Mouse (Mus musculus) myocyte (in vitro differentiated cells): ENCODE data around the gene Bclaf3. TPM values are rescaled to one million over a fixed set of nuclear protein-coding genes. Genes with fewer than 3 reads are reported as not detected.
A peak's percentile ranks its signal among the peaks of the same experiment; 100 is the strongest.

Experiments used
- H3K27me3 ChIP-seq: one replicate; pipeline ENCODE4 v1.6.1; 2011; ENCODE audit not compliant: control insufficient read depth, insufficient read depth, insufficient read length
- H3K36me3 ChIP-seq: one replicate; pipeline ENCODE4 v1.6.1; 2011; ENCODE audit not compliant: control insufficient read depth, insufficient read depth
- H3K4me2 ChIP-seq: one replicate; pipeline ENCODE4 v1.6.1; 2011; ENCODE audit warnings: low read depth, control low read depth
- H3K4me3 ChIP-seq: one replicate; pipeline ENCODE4 v1.5.1; 2011; ENCODE audit warnings: mild to moderate bottlenecking, control low read depth, moderate library complexity
- H3K79me2 ChIP-seq: one replicate; pipeline ENCODE4 v1.6.1; 2011; ENCODE audit not compliant: control insufficient read depth, insufficient read depth
- H3ac ChIP-seq: one replicate; pipeline ENCODE4 v1.6.1; 2011; ENCODE audit not compliant: control insufficient read depth, insufficient read length
- CEBPB ChIP-seq: IDR thresholded peaks from 2 replicates; pipeline ENCODE4 v1.6.1; 2011; ENCODE audit warnings: mild to moderate bottlenecking, moderate library complexity; ENCODE audit not compliant: poor library complexity, insufficient read depth, severe bottlenecking
- E2F4 ChIP-seq: IDR thresholded peaks from one replicate; pipeline ENCODE4 v1.6.1; 2011; ENCODE audit warnings: mild to moderate bottlenecking, control low read depth, moderate library complexity; ENCODE audit not compliant: insufficient read depth
- MAX ChIP-seq: IDR thresholded peaks from one replicate; pipeline ENCODE4 v1.6.1; 2011; ENCODE audit warnings: low read depth, mild to moderate bottlenecking, control low read depth
- MYOD1 ChIP-seq, 3 experiments: IDR thresholded peaks; one replicate each; pipeline ENCODE4 v1.6.1; 2011; ENCODE audit warnings: control low read depth in 2 of 3, low read depth in 2 of 3, mild to moderate bottlenecking in 2 of 3, moderate library complexity in 1 of 3; ENCODE audit not compliant: insufficient read length in 2 of 3, control insufficient read depth in 1 of 3
- MYOG ChIP-seq, 3 experiments: IDR thresholded peaks; one replicate each; pipeline ENCODE4 v1.6.1; 2011; ENCODE audit warnings: control low read depth in 2 of 3, low read depth in 2 of 3, mild to moderate bottlenecking in 2 of 3; ENCODE audit not compliant: insufficient read length in 2 of 3, control insufficient read depth in 1 of 3, insufficient read depth in 1 of 3
- POLR2A ChIP-seq: IDR thresholded peaks from one replicate; pipeline ENCODE4 v1.6.1; 2011; ENCODE audit warnings: low read depth, mild to moderate bottlenecking, control low read depth, moderate library complexity; ENCODE audit not compliant: insufficient read length
- POLR2AphosphoS2 ChIP-seq: IDR thresholded peaks from one replicate; pipeline ENCODE4 v1.6.1; 2011; ENCODE audit warnings: low read depth, control low read depth; ENCODE audit not compliant: insufficient read length
- REST ChIP-seq: IDR thresholded peaks from one replicate; pipeline ENCODE4 v1.6.1; 2011; ENCODE audit warnings: mild to moderate bottlenecking, control low read depth, moderate library complexity; ENCODE audit not compliant: insufficient read depth, insufficient read length
- SRF ChIP-seq: IDR thresholded peaks from one replicate; pipeline ENCODE4 v1.6.1; 2011; ENCODE audit warnings: low read depth; ENCODE audit not compliant: control insufficient read depth, insufficient read length
- TCF12 ChIP-seq: IDR thresholded peaks from one replicate; pipeline ENCODE4 v1.6.1; 2011; ENCODE audit warnings: mild to moderate bottlenecking, control low read depth; ENCODE audit not compliant: poor library complexity, insufficient read depth, severe bottlenecking
- TCF3 ChIP-seq: IDR thresholded peaks from one replicate; pipeline ENCODE4 v1.6.1; 2011; ENCODE audit warnings: low read depth, control low read depth; ENCODE audit not compliant: insufficient read length
- USF1 ChIP-seq: IDR thresholded peaks from one replicate; pipeline ENCODE4 v1.6.1; 2011; ENCODE audit warnings: low read depth, mild to moderate bottlenecking, control low read depth, moderate library complexity
- polyA plus RNA-seq: library from polyadenylated mRNA; unstranded; fragments of >200 nt; fragmentation: generic; extraction: Trizol; gene quantifications from one replicate; pipeline ENCODE4 v1.2.1, GENCODE M21; 2012; ENCODE audit warnings: missing spikeins

Gene Bclaf3
- polyA plus RNA-seq, 1 experiment: 2.6 TPM

DNA sequence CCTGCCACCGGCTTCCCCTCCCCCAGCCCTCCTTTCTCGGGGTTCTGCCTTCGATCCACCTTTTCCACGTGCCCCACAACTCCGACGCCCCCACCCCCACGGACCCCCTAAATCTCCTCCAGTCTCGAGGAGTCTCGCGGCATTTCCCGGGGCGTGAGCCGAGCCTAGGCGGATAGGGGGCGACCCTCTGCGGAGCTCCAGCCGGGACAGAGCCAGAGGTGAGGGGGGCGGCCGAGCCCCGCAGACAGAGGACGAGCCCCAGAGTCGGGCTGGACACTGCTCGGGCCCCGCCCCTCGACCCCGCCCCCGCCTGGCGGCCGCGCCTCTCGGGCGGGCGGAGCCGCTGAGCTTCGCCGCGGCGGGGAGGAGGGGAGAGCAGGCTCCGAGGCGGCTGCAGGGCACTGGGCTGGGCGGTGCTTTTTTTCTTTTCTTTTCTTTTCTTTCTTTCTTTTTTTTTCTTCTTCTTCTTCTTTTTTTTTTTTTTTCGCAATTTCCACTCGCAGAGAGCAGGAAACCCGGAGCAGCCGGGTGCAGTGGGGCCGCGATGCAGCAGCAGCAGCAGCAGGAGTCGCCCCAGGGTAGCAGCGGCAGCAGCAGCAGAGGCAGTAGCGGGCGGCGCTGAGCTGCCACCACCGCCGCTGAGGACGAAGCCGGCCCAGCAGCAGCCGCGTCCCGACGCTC, 100.6 kb downstream of the Bclaf3 start, which contains the start of gene Sh3kbp1:
TSS of gene Sh3kbp1 (plus strand) at position 366 of the 681 bp plus-strand sequence.
- H3K4me2 ChIP-seq: peak within 1 kb of the TSS; percentile 79
- TF ChIP-seq MYOG (IDR thresholded peaks at IDR 0.05; ENCODE audit: control insufficient read depth in 1 of 3, insufficient read depth in 1 of 3, insufficient read length in 2 of 3, low read depth in 2 of 3): peak in 1 of 3 experiments; percentile 9
- TF ChIP-seq TCF3: no peak
- TF ChIP-seq POLR2A: peak; percentile 37

DNA sequence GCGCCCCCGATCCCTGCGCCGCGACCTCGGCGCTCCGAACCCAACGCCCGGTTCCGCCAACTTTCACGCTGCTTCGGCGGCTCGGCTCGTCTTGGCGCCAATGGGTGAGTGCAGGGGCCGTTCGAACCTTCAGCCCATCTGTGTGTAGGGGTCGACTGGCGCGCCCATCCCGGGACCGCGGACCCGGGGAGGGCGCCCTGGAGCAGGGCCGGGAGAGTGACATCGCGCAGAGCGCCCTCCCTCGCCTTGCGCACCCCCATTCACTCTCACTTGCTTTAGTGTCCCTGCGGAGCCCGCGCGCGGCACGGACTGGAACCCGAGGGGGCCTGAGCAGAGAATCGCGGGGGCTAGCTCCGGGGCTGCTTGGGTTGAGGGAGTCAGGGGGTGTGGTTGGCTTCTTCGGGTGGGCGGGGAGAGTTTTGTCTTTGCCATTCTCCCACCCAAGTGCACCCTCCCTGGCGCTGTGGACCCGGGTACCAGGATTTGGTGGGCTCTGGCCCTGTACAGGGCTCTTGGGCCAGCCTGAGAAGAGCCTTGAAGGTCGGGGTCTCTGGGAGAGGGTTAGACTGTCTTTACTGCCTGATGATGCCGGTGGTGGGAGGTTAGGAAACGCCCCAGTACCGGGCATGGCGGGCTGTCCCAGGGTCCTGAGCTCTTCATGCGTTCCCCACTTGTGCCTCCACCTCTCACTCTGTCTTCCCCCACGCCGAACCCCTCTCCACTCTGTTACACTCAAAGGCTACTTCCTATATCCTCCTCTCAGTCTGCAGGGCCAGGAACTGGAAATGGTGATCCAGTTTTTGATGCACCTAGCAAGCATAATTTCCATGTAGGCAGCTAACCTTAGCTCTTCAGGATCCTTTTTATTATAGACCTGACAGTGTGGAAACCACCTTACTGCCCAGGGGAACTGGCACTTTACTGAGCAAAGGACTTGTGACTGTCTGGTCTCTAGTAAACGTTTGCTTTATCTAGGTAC, 101.4 kb downstream of the Bclaf3 start:
- no peaks in the 10 kb centered on the region for H3K36me3 ChIP-seq
- no peaks in the 10 kb centered on the region for H3K27me3 ChIP-seq
- H3ac ChIP-seq: peak overlapping the region; percentile 14
- H3K4me3 ChIP-seq: peak overlapping the region; percentile 45
- H3K4me2 ChIP-seq: peak overlapping the region; percentile 79
- no peak for TF ChIP-seq USF1
- H3K79me2 ChIP-seq: peaks cover 41% of the 10 kb centered on the region

More for the DNA sequence above, 100.6 kb downstream of the Bclaf3 start, which contains the start of gene Sh3kbp1:
- Histone ChIP-seq H3K27me3 (no peaks in the 10 kb centered on the region), H3ac (peak within 1 kb of the TSS; percentile 14), H3K4me3 (peak within 1 kb of the TSS; percentile 45), H3K36me3 (no peaks in the 10 kb centered on the region), H3K79me2 (peaks cover 41% of the 10 kb centered on the region)

DNA sequence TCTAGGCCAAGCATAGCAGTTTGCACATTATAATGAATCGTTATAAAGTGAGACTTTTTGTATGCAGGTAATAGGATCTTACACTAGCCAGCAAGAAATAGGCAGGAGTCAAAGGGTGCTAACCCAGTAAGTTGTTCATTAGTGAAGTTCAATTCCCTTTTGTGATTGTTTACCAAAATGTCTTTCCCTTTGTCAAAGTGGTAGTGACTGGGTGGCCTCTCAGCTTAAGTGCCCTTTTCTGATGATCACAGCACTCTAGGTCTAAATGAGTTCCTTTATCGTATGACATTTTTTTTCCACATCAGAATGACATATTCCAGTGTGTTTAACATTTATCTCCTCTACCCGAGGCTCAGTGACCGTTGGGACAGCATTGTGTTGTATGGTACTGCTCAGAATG, 102.1 kb downstream of the Bclaf3 start:
- no peaks in the 10 kb centered on the region for H3K36me3 ChIP-seq
- peak overlapping the region; percentile 45 for H3K4me3 ChIP-seq
- peak overlapping the region; percentile 79 for H3K4me2 ChIP-seq
- peak overlapping the region; percentile 14 for H3ac ChIP-seq
- no peak for TF ChIP-seq MYOD1 (IDR thresholded peaks at IDR 0.05; ENCODE audit: control insufficient read depth in 1 of 3, insufficient read length in 2 of 3, low read depth in 2 of 3)
- no peak for TF ChIP-seq MAX
- TF ChIP-seq SRF: no peak
- TF ChIP-seq POLR2A: no peak
- no peak for TF ChIP-seq POLR2AphosphoS2
- no peak for TF ChIP-seq CEBPB
- TF ChIP-seq USF1: no peak
- no peak for TF ChIP-seq TCF3
- TF ChIP-seq MYOG (IDR thresholded peaks at IDR 0.05; ENCODE audit: control insufficient read depth in 1 of 3, insufficient read depth in 1 of 3, insufficient read length in 2 of 3, low read depth in 2 of 3): no peak
- TF ChIP-seq REST: no peak
- no peak for TF ChIP-seq E2F4
- no peak for TF ChIP-seq TCF12
- no peaks in the 10 kb centered on the region for H3K27me3 ChIP-seq
- H3K79me2 ChIP-seq: peaks cover 41% of the 10 kb centered on the region

DNA sequence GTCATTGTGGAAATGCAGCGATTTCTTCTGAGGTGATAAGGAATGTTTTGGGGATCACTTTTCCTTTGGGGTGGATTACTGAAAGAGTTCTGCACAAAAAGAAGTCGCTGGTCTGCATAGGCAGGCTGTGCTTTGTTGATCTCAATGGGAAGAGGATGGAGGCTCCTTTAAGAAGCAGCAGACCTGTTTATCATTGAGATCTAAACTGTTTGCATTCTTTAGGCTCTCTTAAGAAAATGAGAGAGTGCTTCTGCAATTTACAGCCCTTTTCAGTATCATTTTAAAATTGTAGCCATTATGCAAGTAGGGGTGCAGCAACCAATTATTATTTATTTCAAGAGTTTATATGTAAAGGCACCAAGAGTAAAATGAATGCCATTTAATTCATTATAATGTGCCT, 102.7 kb downstream of the Bclaf3 start:
- no peak overlapping the region for H3ac ChIP-seq
- no peaks in the 10 kb centered on the region for H3K27me3 ChIP-seq
- H3K79me2 ChIP-seq: peaks cover 41% of the 10 kb centered on the region
- TF ChIP-seq CEBPB: no peak
- no peak for TF ChIP-seq POLR2A
- no peak for TF ChIP-seq POLR2AphosphoS2
- TF ChIP-seq TCF3: no peak
- no peak for TF ChIP-seq MAX
- no peak for TF ChIP-seq TCF12
- TF ChIP-seq MYOG (IDR thresholded peaks at IDR 0.05; ENCODE audit: control insufficient read depth in 1 of 3, insufficient read depth in 1 of 3, insufficient read length in 2 of 3, low read depth in 2 of 3): no peak
- no peak for TF ChIP-seq MYOD1 (IDR thresholded peaks at IDR 0.05; ENCODE audit: control insufficient read depth in 1 of 3, insufficient read length in 2 of 3, low read depth in 2 of 3)
- no peak for TF ChIP-seq USF1
- peak overlapping the region; percentile 79 for H3K4me2 ChIP-seq
- H3K4me3 ChIP-seq: no peak overlapping the region
- no peaks in the 10 kb centered on the region for H3K36me3 ChIP-seq
